Mouse (Mus musculus) frontal cortex, postnatal 14 days (tissue): ENCODE results near the gene Mtmr3.

Experiments used
- DNase-seq, 2 experiments: peaks; one replicate each; pipeline ENCODE4 v3.0.0; 2022; ENCODE audit warnings: low spot score in 2 of 2

Mtmr3 gene

DNA sequence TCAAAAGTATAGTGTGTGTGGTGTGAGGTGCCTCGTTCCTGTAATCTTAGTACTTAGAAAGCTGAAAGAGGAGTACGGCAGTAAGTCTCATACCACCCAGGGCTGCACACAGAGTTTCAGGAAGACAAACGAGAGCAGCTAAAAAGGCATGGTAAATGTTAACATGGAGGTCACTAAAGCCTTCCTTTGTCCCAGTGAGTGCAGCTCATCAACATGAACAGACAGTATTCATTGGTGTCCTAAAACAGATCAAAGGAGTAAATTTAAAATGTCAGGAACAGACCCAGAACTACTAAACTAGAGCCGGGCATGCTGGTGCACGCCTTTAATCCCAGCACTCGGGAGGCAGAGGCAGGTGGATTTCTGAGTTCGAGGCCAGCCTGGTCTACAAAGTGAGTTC, 75.7 kb downstream of the Mtmr3 start:
- DNase-seq, result no peak

DNA sequence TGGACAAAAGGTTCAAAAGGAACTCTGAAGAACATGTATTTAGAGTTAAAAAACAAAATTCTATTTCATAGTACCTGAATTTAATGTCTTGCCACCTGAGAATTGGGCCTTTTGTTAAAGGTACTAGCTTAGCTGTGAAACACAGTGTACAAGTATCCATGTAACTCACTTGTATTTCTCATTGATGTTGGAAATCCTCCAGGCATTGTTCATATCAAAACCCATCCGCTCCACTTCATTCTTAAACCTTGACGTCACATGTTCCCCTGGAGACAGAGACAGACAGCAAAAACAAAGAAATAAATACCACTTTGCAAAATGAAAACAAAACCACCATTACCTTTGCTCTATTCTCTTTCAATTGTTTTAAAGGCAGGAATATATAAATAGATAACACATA, 87.2 kb downstream of the Mtmr3 start:
- no peak for DNase-seq

DNA sequence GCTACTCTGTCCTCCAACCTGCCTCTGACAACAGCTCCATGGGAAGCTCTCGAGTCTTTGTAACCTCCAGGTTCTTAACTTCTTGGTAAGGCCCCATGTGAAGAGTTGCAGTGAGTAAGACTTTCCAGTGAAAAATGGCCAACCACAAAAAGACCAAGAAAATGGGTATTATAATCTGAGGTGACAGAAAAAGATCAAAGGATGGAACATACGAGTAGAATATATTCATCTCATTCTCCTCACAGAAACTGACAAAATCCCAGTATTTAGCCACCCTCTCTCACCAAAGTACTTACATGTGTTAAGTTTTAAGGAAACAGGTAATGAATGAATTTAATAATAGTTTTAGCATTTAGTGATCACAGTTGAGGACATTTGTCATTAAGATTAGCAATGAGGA, 88.2 kb downstream of the Mtmr3 start:
- DNase-seq, result no peak

DNA sequence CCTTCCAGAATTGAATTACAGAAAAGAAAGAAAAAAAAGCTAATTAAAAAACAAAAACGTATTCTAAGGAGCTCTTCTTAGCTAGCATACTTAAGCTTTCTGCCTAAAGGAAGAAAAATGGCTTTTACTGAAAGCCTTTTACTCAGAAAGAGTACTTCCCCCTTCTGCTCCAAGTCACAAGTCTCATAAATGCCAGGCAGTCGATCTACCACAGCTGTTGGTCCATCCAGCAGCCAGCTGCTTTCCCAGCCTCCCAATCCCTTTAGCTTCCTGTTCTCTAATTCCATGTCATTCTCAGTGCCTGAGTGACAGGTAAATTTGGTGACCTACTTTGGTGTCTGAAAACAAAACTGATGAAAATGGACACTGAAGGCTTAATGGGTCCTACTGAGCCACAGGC, 92.5 kb downstream of the Mtmr3 start:
- DNase-seq, result no peak

DNA sequence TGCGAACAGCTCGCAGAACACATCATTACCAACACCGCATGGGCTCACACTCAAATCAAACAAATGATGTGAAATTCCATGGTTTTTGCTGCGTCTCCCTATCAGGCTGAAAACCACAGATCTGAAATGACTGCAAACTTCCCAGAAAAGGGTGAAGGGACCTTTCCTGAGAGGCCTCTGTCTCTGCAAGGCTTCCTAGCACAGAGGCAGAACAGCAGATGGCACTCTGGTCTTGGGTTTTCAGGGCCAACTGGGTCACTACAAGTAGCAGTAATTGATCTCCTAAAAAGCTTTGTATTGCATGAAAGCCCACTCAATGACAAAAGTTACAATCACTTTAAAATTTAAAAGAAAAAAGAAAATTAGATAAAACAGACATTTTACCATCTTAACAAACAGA, 93.8 kb downstream of the Mtmr3 start:
- no peak for DNase-seq

DNA sequence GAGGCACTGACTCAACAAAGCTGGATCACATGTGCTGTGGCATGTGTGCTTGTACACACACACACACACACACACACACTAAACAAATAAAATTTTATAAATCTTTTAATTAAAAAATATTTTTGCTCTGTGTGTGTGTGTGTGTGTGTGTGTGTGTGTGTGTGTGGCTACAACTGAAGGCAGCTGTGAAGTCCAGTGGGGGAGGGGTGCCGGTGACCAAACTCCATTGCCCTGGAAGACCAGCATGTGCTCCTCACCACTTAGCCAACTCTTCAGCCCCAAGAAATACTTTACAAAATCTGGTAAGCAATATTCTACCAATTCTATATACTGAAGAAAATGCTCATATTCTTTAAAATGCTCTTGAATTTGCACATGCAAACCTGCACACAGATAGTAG, 94.4 kb downstream of the Mtmr3 start:
- no peak for DNase-seq

DNA sequence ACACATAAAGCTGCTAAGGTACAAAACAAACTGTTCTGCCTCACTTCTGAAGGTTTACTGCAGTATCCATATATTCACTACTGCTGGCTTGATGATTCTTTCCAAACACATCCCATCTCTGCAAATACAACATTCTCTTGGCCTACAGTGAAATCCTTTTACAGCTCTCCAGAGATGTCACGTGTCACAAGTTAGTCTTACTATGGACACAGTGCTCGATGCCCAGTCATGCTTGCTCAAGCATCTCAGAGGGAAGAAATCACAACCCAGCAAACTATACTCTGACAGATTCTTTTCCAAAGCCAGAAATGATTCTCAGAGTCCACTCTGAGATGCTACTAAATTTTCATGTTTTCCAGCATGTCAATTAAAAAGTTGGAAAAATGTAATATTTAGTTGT, 95.2 kb downstream of the Mtmr3 start:
- DNase-seq, result no peak

DNA sequence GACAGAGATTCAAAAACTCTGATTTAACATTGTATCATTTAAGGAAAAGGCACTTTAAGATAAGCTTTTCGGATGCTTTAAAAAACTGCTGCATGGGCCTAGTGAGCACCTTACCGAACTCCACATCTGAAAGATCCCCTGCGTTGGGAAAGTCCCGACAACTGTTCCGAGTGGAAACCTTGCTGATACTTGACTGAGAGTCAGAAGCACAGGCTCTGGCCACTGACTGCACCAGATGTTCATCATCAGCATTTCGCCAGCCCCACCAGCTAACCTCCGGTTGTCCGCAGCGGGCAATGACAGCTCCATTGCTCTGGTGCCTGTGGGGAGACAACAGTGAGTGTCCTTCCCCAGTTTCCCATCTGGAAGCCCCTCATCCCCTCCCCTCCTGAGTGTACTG, 95.9 kb downstream of the Mtmr3 start:
- DNase-seq, result no peak

DNA sequence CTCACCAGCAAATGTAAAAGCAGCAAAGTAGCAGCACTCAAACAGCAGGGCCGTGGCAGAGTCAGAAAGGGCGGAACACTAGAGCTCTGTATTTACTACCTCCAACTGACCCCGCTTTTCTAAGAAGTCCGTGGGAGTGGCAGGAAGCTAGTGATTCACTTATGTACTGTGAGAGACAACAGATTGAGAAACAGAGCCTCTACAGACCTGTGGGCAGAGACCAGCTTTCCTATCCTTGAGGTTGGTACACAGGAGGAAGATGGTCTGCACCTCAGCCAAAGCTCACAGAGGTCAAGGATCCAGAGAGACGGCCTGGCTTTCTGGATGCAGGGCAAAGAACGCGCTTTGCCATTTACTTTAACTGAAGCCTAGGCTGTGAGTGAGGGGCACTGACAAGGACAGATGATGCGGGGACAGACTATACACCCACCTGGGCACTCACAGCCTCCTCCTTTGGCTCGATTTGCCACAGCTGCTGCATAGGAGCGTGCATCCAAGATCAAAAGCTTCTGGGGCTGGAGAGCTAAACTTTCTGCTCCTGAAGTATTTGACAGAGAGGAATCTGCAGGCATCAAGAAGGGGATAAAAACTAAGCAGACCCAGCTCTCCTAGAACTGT, 97.1 kb downstream of the Mtmr3 start:
- no peak for DNase-seq

DNA sequence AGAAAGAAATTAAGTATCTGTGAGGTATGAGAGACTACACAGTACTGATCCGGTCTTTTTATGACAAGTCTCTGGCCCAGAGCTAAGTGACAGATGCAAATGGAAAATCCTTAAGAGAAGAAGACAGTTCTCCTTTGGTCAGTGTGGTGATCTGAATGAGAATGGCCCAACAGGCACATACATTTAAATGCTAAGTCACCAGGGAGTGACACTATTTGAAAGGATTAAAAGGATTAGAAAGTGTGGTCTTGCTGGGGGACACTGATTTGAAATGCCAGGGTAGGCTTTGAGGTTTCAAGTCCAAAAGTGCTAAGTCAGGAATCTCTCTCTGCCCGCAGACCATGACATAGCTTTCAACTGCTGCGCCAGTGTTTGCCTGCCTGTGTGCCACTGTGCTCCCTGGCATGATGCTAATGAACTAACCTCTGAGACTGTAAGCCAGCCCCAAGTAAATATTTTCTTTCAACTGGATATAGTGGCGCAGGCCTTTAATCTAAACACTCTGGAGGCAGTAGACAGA, 99.6 kb downstream of the Mtmr3 start:
- DNase-seq, result no peak

DNA sequence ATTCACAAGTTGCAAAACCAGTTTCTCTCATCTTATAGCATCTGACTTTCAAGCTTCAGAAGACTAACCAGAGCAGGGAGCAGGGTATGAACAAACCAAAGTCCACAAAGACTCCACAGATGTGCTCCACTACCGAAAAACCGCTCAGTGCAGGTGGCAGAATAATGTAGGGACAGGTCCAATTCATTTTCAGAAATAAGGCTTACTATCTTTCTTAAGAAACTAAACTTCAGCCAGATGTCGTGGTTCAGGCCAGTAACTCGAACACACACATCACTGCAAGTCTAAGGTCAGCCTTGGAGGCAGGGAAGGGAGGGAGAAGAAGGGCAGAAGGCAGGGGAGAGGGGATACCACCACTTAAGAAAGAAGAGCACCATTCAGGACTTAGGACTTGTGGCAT, 105.5 kb downstream of the Mtmr3 start:
- DNase-seq, result no peak

DNA sequence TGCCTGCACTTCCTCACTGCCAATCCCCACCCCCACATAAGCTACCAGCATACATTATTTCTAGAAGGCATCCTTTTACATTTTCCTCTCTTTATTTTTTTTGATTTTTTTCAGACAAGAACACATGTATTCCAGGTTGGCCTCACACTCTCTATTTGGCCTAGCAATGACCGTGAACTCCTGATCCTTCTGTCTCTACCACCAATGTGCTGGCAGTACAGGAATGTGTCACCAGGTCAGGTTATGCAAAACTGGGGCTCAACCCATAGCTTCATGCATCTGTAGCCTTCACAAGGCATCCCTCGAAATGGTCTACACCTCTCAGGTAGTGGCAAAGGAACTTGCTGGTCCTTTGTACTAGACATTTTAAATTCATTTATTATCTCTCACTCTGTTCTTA, 105.9 kb downstream of the Mtmr3 start:
- DNase-seq, result no peak

DNA sequence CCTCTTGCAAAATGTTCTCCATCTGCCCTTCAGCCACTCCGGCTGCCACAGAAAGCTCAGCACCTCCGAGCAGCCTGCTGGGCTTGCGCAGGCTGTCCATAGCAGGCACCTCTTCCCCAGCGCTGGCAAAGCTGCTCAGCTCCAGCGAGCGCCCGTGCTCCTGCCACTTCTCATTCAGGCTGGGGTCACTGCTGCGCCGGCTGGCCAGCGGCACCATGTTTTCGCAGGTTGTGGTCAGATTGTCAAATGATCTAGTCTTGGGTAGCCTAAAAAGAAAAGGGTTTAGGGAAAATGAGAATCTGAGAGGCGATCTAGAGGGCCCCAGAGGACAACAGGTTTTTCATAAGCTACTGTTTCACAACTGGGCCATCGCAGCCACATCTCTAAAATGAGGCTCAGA, 106.3 kb downstream of the Mtmr3 start:
- no peak for DNase-seq

DNA sequence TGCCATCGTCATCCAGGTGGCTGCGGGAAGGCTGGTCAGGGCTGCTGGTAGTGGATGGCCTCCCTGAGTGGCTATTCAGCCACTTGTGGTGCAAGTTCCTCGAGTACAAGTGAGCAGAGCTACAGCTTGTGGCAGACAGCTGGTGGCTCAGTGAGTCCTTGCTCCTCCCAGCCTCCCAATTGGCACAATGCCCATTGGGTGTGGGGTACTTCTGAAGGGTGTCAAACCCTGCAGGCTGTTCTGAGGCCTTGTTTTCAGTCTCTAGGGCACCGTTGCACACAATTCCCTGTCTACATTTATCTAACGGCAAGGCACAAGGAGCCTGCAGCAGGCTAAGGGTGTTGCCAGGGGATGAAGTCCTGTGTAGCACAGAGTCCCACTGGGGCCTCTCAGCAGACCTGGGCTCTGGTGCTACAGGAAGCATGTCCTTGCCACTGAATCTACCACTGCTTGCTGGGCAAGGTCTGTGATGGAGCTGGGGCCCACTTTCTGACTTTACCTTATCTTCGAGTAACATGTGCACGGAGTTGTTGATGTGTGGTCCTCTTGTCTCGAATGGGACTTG, 107.2 kb downstream of the Mtmr3 start:
- DNase-seq, result no peak

DNA sequence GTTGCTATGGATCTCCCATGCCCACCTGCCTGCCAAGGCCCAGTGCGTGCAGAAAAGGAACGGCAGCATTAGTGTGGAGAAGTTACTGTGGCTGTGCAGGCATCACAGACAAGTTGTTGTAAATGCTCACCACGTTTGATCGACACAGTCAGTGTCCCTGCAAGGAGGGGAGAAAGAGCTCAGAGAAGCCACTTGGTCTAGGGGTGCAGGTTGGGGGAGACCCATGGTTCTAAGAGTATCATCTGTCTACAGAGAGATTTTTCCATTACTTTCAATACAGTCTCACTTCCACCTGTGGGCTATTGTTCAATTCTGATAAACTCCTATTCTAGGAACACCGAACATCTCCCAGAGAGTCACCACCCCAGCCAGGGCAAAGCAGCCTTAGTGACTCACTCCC, 110.1 kb downstream of the Mtmr3 start:
- no peak for DNase-seq

DNA sequence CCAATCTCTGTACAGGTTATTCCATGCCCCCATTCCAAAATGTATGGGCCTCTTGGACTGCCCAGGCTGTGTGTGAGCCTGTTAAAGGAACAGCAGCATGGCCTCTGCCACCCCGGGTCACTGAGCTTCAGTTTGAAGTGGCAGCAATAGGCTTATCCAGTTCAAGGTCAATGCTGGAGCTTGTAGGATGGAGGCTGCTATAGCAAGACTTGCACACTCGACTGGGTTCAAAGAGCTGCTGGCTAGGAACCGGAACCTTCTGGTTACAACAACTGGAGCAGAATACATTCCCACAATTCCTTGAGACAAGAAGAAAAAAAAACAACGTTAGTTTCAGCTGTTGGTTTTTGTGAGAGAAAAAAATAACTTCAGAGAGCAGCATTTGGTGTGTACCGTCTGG, 112.0 kb downstream of the Mtmr3 start:
- DNase-seq, result no peak

DNA sequence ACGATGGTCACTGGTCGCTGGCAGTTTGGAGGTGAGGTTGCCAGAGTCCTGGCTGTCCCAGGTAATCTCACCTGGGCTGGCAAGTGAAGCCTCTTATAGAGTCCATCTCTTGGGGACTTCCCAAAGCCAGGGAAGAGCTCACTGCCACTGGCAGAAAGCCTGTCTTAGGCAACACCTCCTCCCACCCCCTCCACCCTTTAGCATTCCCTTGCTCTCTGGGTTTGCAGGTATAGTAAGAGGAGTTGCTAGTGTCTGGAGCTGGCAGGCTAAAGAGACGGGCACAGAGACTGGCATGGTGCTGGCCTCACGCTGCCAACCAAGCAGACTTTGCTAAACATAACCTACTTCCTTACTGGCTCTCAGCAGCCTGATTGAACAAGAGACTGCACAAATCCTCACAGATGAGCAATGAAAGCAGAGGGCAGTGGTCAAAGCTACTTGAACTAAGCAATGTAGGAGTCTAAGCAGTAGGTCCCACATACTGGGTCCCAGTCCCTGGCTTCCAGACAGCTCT, 118.4 kb downstream of the Mtmr3 start:
- DNase-seq, result no peak

DNA sequence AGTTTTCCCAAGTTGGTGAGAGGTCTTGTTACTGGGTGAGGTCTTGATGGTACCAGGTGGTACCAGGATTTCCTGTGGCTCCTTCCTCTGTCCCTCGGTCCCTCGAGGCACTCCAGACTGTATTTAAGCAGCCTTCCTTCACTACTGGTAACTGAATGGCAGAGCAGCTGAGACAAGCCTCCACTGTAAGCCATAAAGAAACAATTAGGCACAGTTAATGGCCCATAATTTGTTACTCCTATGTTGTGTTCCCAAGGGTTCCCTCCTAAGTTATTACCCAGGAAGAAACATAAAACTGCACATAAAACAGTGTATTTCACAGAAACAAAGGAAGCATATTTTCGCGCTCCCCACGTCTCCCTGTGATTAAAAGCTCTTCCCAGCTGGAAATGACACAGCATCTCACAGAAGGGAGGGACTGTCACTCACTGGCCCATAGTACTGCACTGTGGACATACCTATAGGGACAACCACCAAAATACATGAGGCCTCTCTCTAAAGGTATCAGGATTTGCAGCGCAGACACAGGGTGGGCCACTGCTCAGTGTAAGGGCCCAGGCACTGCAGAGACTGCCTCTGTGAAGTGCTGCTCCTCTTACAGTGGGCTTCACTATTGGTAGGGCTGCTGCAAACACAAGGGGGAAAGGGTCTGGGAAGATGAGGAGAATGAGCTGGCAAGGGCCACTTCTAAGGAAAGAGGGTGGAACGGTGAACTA, 122.0 kb downstream of the Mtmr3 start:
- no peak for DNase-seq

DNA sequence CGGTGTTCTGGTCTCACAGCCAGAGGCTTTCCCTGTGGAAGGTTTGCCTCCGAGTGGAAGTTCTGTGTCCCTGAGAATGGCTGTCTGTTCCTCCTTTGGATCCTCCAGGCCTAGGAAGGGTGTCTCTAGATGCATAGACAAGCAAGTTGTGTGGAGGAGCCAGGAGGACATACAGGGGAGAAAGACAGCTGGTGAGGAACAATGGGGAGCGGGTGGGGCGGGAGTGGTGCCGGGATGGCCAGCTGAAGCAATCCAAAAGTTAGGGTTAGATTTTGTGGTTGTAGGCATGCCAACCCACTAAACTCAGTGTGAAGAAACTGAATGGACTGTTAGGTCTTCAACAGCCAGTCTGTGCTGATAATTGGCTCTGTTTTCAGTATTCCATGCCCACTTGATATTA, 122.9 kb downstream of the Mtmr3 start:
- DNase-seq, result no peak

DNA sequence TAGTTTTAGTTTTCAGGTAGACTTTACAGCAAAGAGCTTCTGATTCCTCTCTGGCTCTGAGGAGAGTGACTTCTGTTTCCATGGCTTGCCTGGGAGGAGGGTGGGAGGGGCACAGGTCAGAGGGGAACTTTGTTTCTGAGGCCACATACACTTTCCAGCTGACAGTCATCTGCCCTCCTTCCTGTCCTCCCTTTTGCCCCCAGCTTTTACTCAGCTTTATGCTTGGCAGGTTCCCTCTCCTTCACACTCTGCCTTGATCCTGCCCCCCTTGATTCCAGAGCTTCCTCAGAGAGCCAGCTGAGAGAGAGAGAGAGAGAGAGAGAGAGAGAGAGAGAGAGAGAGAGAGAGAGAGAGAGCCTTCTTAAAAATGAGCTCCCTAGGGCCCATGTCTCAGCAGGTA, 123.4 kb downstream of the Mtmr3 start:
- DNase-seq, result no peak

DNA sequence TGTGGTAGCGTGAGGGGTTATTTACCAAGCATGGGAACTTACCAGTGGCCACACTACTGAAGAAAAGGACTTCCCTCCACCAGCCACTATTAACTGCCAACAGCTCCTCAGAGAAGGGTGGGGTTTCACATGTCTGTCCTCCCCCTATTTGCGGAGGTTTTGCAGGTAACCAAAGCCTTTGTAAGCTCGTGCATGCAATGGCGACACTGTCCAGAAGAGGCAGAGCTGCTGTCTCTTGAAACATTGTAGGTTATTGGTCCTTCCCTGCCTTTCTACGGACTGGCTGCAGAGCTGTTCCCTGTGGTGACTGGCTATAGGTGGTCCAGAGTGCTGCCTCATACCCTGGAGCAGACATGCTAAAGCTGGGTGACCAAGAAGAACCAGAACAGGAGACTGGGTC, 125.6 kb downstream of the Mtmr3 start:
- DNase-seq, result no peak

DNA sequence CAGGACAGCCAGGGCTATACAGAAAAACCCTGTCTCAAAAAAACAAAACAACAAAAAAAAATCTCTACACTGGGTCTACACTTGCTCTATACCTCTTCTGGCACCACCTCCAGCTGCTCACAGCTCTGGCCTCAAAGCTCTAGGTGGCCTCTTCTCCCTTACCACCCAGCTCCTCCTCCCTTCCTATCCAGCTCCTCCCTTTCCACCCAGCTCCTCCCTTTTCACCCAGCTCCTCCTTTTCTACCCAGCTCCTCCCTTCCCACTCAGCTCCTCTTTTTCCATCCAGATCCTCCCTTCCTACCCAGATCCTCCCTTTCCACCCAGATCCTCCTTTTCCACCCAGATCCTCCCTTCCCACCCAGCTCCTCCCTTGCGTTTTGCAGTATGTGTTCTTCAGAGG, 127.2 kb downstream of the Mtmr3 start:
- DNase-seq, result no peak

DNA sequence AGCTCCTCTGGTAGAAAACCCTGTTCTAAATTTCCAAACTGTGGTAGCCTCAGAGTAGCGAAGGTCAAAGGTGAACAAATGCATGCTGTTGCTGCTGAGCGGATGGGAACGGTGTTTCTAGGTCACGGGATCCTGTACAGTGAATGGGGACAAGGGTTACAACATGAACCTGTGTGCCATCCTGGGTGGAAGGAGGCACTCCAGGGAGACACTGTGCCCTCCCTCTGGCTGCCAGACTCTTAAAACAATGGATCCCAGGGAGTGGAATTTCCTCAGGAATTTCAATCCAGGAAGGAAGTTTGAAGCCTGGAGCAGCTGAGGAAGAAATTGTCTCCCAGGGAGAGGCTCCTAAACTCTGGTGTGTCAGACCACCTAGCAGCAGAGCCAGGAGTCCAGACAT, 128.5 kb downstream of the Mtmr3 start:
- no peak for DNase-seq
